In genomic region chr9:28587857-28588388, GRCm38 (mm10) we compare ENCODE assay signal across 25 mouse cellular contexts.
A peak's percentile ranks its signal among the peaks of the same experiment; 100 is the strongest.
DNase-seq lines count a peak whose midpoint lies in the region; ATAC-seq and TF ChIP-seq lines count a peak whose summit lies in the region.
"Had no signal": no experiment of that assay in that cellular context is flagged by ENCODE, and none has a peak within 500 bp of the region (broad histone marks: within the 10 kb centered on the region; RNA-seq: fewer than 3 reads in every experiment).

No protein-coding gene starts in this region.

- peak overlapping the region; percentile 7; the same call in 1 of the 2 replicates for H3K27ac ChIP-seq in cerebellum, adult 2 months (ENCODE audit: insufficient read depth, low read length)
- no peak overlapping the region for H3K27ac ChIP-seq in forebrain, embryonic 14.5 days (ENCODE audit: low read depth, low read length)
- no peak overlapping the region for H3K27ac ChIP-seq in forebrain, embryonic 11.5 days (ENCODE audit: low read depth, low read length)
- peak overlapping the region; percentile 13; the same call in 1 of the 2 replicates for H3K27ac ChIP-seq in midbrain, embryonic 16.5 days (ENCODE audit: low read length)
- no peak overlapping the region for H3K27ac ChIP-seq in midbrain, embryonic 10.5 days (replicated peaks)
- H3K27ac ChIP-seq: embryonic facial prominence, embryonic 10.5 days; embryonic facial prominence, embryonic 13.5 days; gastrocnemius, adult 2 months; heart, adult 2 months; heart, embryonic 10.5 days; heart, embryonic 13.5 days; hindbrain, postnatal 0 days had no signal

- no peak for TF ChIP-seq CTCF in cerebellum, adult 2 months (IDR thresholded peaks at IDR 0.05; ENCODE audit: borderline replicate concordance, insufficient read depth, low read depth, low read length)

- H3K36me3 ChIP-seq in forebrain, embryonic 14.5 days (ENCODE audit: control insufficient read depth, insufficient read depth, low read length), result no peaks in the 10 kb centered on the region
- no peaks in the 10 kb centered on the region for H3K36me3 ChIP-seq in forebrain, embryonic 11.5 days (ENCODE audit: control insufficient read depth, insufficient read depth, low read length)
- H3K36me3 ChIP-seq in midbrain, embryonic 16.5 days (ENCODE audit: control insufficient read depth, insufficient read depth, low read length), result no peaks in the 10 kb centered on the region
- no peaks in the 10 kb centered on the region for H3K36me3 ChIP-seq in midbrain, embryonic 10.5 days
- H3K36me3 ChIP-seq: embryonic facial prominence, embryonic 10.5 days; embryonic facial prominence, embryonic 13.5 days; heart, embryonic 10.5 days; heart, embryonic 13.5 days had no signal

- no peak for TF ChIP-seq POLR2A in cerebellum, adult 2 months (IDR thresholded peaks at IDR 0.05; ENCODE audit: borderline replicate concordance, insufficient read depth, low read length)

- H3K4me3 ChIP-seq in cerebellum, adult 2 months (replicated peaks; ENCODE audit: insufficient read depth, low read depth, low read length), result no peak overlapping the region
- no peak overlapping the region for H3K4me3 ChIP-seq in forebrain, embryonic 14.5 days (ENCODE audit: low read depth, low read length)
- H3K4me3 ChIP-seq in forebrain, embryonic 11.5 days (ENCODE audit: low read depth, low read length), result no peak overlapping the region
- H3K4me3 ChIP-seq in midbrain, embryonic 16.5 days (ENCODE audit: low read depth, low read length), result no peak overlapping the region
- H3K4me3 ChIP-seq in midbrain, embryonic 10.5 days, result no peak overlapping the region
- H3K4me3 ChIP-seq: embryonic facial prominence, embryonic 10.5 days; embryonic facial prominence, embryonic 13.5 days; erythroblast, embryonic 14.5 days; gastrocnemius, adult 2 months; heart, adult 2 months; heart, embryonic 10.5 days; heart, embryonic 13.5 days had no signal

- 90% methylated on average over 4 of the region's 4 CpGs for WGBS in cerebellum, adult 2 months
- WGBS in forebrain, embryonic 14.5 days, result 47% methylated on average over 4 of the region's 4 CpGs
- 67% methylated on average over 4 of the region's 4 CpGs for WGBS in forebrain, embryonic 11.5 days
- 47% methylated on average over 4 of the region's 4 CpGs for WGBS in midbrain, embryonic 16.5 days
- WGBS in midbrain, embryonic 10.5 days, result 83% methylated on average over 4 of the region's 4 CpGs

- H3K9me3 ChIP-seq in forebrain, embryonic 14.5 days (replicated peaks; ENCODE audit: control insufficient read depth, low read length), result no peaks in the 10 kb centered on the region
- H3K9me3 ChIP-seq in forebrain, embryonic 11.5 days (ENCODE audit: control insufficient read depth, low read length), result no peaks in the 10 kb centered on the region
- H3K9me3 ChIP-seq in midbrain, embryonic 16.5 days (replicated peaks; ENCODE audit: control insufficient read depth, low read length, poor library complexity, severe bottlenecking), result no peaks in the 10 kb centered on the region
- no peaks in the 10 kb centered on the region for H3K9me3 ChIP-seq in midbrain, embryonic 10.5 days (replicated peaks)
- H3K9me3 ChIP-seq: embryonic facial prominence, embryonic 10.5 days; embryonic facial prominence, embryonic 13.5 days; heart, embryonic 10.5 days; heart, embryonic 13.5 days had no signal

- peak; percentile 67 for ATAC-seq in forebrain, embryonic 14.5 days
- ATAC-seq in forebrain, embryonic 11.5 days (replicated peaks; ENCODE audit: low FRiP score), result no peak; the same call in 1 of the 2 replicates
- no peak for ATAC-seq in midbrain, embryonic 16.5 days
- ATAC-seq: activated CD4-positive, CD25-positive, alpha-beta regulatory T cell, adult 4 months; hindbrain, postnatal 0 days; inflammation-experienced regulatory T-cells, adult 6 months; intestine, embryonic 16.5 days had no signal

- H3K4me1 ChIP-seq in cerebellum, adult 2 months (ENCODE audit: control insufficient read depth, insufficient read depth, low read length), result peaks cover 5% of the 10 kb centered on the region
- H3K4me1 ChIP-seq in forebrain, embryonic 14.5 days (ENCODE audit: control insufficient read depth, insufficient read depth, low read length), result 0 out of 2 replicates have a peak, but pooled peaks cover 3% of the 10 kb centered on the region
- H3K4me1 ChIP-seq in forebrain, embryonic 11.5 days (replicated peaks; ENCODE audit: control insufficient read depth, insufficient read depth, low read length), result no peaks in the 10 kb centered on the region; the same call in 1 of the 2 replicates
- H3K4me1 ChIP-seq in midbrain, embryonic 16.5 days (ENCODE audit: control insufficient read depth, insufficient read depth, low read length), result no peaks in the 10 kb centered on the region
- peaks cover 14% of the 10 kb centered on the region for H3K4me1 ChIP-seq in midbrain, embryonic 10.5 days
- H3K4me1 ChIP-seq: embryonic facial prominence, embryonic 13.5 days; heart, embryonic 10.5 days; heart, embryonic 13.5 days had no signal

- H3K4me2 ChIP-seq in forebrain, embryonic 14.5 days (ENCODE audit: low read length), result no peak overlapping the region
- H3K4me2 ChIP-seq in forebrain, embryonic 11.5 days (ENCODE audit: low read depth, low read length, severe bottlenecking), result no peak overlapping the region
- H3K4me2 ChIP-seq in midbrain, embryonic 16.5 days (ENCODE audit: low read length), result no peak overlapping the region
- H3K4me2 ChIP-seq: embryonic facial prominence, embryonic 13.5 days; heart, embryonic 13.5 days; hindbrain, embryonic 14.5 days had no signal

- no peak overlapping the region for H3K9ac ChIP-seq in forebrain, embryonic 14.5 days (ENCODE audit: low read length)
- H3K9ac ChIP-seq in forebrain, embryonic 11.5 days (ENCODE audit: low read length), result no peak overlapping the region
- no peak overlapping the region for H3K9ac ChIP-seq in midbrain, embryonic 16.5 days (ENCODE audit: low read depth, low read length)
- H3K9ac ChIP-seq: embryonic facial prominence, embryonic 13.5 days; heart, embryonic 13.5 days; hindbrain, embryonic 14.5 days had no signal

- no peaks in the 10 kb centered on the region for H3K27me3 ChIP-seq in cerebellum, adult 2 months (ENCODE audit: control insufficient read depth, insufficient read depth, low read length)
- no peaks in the 10 kb centered on the region for H3K27me3 ChIP-seq in forebrain, embryonic 14.5 days (replicated peaks; ENCODE audit: control insufficient read depth, insufficient read depth, low read length)
- H3K27me3 ChIP-seq in forebrain, embryonic 11.5 days (ENCODE audit: control insufficient read depth, insufficient read depth, low read length), result no peaks in the 10 kb centered on the region
- H3K27me3 ChIP-seq in midbrain, embryonic 16.5 days (ENCODE audit: control insufficient read depth, insufficient read depth, low read depth, low read length), result no peaks in the 10 kb centered on the region
- H3K27me3 ChIP-seq in midbrain, embryonic 10.5 days (ENCODE audit: low read depth, poor library complexity, severe bottlenecking), result no peaks in the 10 kb centered on the region
- H3K27me3 ChIP-seq: embryonic facial prominence, embryonic 13.5 days; heart, embryonic 13.5 days had no signal

- DNase-seq in cerebellum, adult 2 months, result no peak
- DNase-seq in cerebellum, adult 9-10 months, result no peak
- DNase-seq in forebrain, embryonic 14.5 days (ENCODE audit: low spot score), result peak; percentile 60
- no peak for DNase-seq in forebrain, embryonic 11.5 days (ENCODE audit: low spot score)
- no peak for DNase-seq in midbrain, embryonic 10.5 days (ENCODE audit: low spot score)
- no peak for DNase-seq in thymus, postnatal 25 days
- DNase-seq: adrenal gland, adult 8-10 months; adrenal gland, postnatal 25 days; embryo, embryonic 11 days; gastrocnemius, adult 2 months; gastrocnemius, postnatal 25 days; heart, adult 2 months; heart, postnatal 14 days; heart, postnatal 4 days had no signal

Comparison
In these comparisons a context has a peak if more than half of its experiments do, and no peak if none do; other contexts are left out.
1. H3K27ac ChIP-seq: peak in cerebellum, adult 2 months (single experiment) and midbrain, embryonic 16.5 days (single experiment); none in forebrain, embryonic 14.5 days (single experiment), forebrain, embryonic 11.5 days (single experiment) and midbrain, embryonic 10.5 days (single experiment).